Mouse (Mus musculus) brown adipose tissue, adult 24 weeks (tissue): Measurements from ENCODE around the gene Cfap54. TPM values are rescaled to one million over a fixed set of nuclear protein-coding genes. Genes with fewer than 3 reads are reported as not detected.
A peak's percentile ranks its signal among the peaks of the same experiment; 100 is the strongest.

Experiments used
- H3K27ac ChIP-seq: fragments of 200-500 bp; replicated peaks from 2 replicates; pipeline ENCODE4 v1.5.1; 2012; ENCODE audit warnings: low read depth, mild to moderate bottlenecking, low read length
- H3K4me1 ChIP-seq: fragments of 200-500 bp; 2 replicates; pipeline ENCODE4 v1.6.1; 2012; ENCODE audit warnings: low read length, mixed read lengths; ENCODE audit not compliant: control insufficient read depth, insufficient read depth, insufficient read length
- H3K4me3 ChIP-seq: fragments of 200-500 bp; 2 replicates; pipeline ENCODE4 v1.5.1; 2012; ENCODE audit warnings: low read depth, mild to moderate bottlenecking, low read length, moderate library complexity; ENCODE audit not compliant: insufficient read depth
- polyA plus RNA-seq: library from polyadenylated mRNA; stranded (reverse); fragments of >200 nt; gene quantifications from 2 replicates; pipeline ENCODE4 v1.2.4, GENCODE M21; 2012; ENCODE audit not compliant: missing spikeins, insufficient read depth, insufficient read length

Gene Cfap54
- polyA plus RNA-seq, 1 experiment, result 2.8 TPM

GRCm38 (mm10) chr10:93113968-93114367 lies 32.5 kb upstream of the Cfap54 start:
- Histone ChIP-seq H3K27ac (no peak overlapping the region), H3K4me3 (no peak overlapping the region), H3K4me1 (peaks cover 3% of the 10 kb centered on the region; the same call in 1 of the 2 replicates)

GRCm38 (mm10) chr10:93112021-93112420 lies 30.6 kb upstream of the Cfap54 start:
- Histone ChIP-seq H3K4me3 (no peak overlapping the region), H3K4me1 (peaks cover 3% of the 10 kb centered on the region; the same call in 1 of the 2 replicates), H3K27ac (no peak overlapping the region)

GRCm38 (mm10) chr10:93111412-93111811 lies 30.0 kb upstream of the Cfap54 start:
- Histone ChIP-seq H3K4me1 (peaks cover 3% of the 10 kb centered on the region; the same call in 1 of the 2 replicates), H3K4me3 (no peak overlapping the region), H3K27ac (peak overlapping the region; percentile 64)

GRCm38 (mm10) chr10:93105358-93105757 lies 23.9 kb upstream of the Cfap54 start:
- Histone ChIP-seq H3K4me3 (no peak overlapping the region), H3K4me1 (peaks cover 3% of the 10 kb centered on the region; the same call in 1 of the 2 replicates), H3K27ac (no peak overlapping the region)

GRCm38 (mm10) chr10:93104357-93104756 lies 22.9 kb upstream of the Cfap54 start:
- Histone ChIP-seq H3K4me1 (peaks cover 3% of the 10 kb centered on the region; the same call in 1 of the 2 replicates), H3K4me3 (no peak overlapping the region), H3K27ac (no peak overlapping the region)

GRCm38 (mm10) chr10:93103676-93104075 lies 22.3 kb upstream of the Cfap54 start:
- Histone ChIP-seq H3K4me1 (peaks cover 3% of the 10 kb centered on the region; the same call in 1 of the 2 replicates), H3K4me3 (no peak overlapping the region)

GRCm38 (mm10) chr10:93102321-93102720 lies 20.9 kb upstream of the Cfap54 start:
- peaks cover 3% of the 10 kb centered on the region; the same call in 1 of the 2 replicates for H3K4me1 ChIP-seq
- H3K27ac ChIP-seq, result no peak overlapping the region
- H3K4me3 ChIP-seq, result no peak overlapping the region

More at GRCm38 (mm10) chr10:93103676-93104075, 22.3 kb upstream of the Cfap54 start:
- no peak overlapping the region for H3K27ac ChIP-seq

GRCm38 (mm10) chr10:93098211-93098805 lies 16.9 kb upstream of the Cfap54 start:
- Histone ChIP-seq H3K27ac (no peak overlapping the region), H3K4me3 (no peak overlapping the region), H3K4me1 (peaks cover 2% of the 10 kb centered on the region; the same call in 1 of the 2 replicates)

GRCm38 (mm10) chr10:93097439-93097838 lies 16.0 kb upstream of the Cfap54 start:
- H3K4me1 ChIP-seq, result peaks cover 2% of the 10 kb centered on the region; the same call in 1 of the 2 replicates
- no peak overlapping the region for H3K27ac ChIP-seq
- no peak overlapping the region for H3K4me3 ChIP-seq

- peak overlapping the region; percentile 83 for H3K27ac ChIP-seq
- no peak overlapping the region for H3K4me3 ChIP-seq
- peaks cover 2% of the 10 kb centered on the region; the same call in 1 of the 2 replicates for H3K4me1 ChIP-seq
Measured at GRCm38 (mm10) chr10:93095827-93096226, 14.4 kb upstream of the Cfap54 start.

GRCm38 (mm10) chr10:93094957-93095580 lies 13.7 kb upstream of the Cfap54 start:
- H3K27ac ChIP-seq, result peak overlapping the region; percentile 83
- H3K4me3 ChIP-seq, result no peak overlapping the region
- H3K4me1 ChIP-seq, result peaks cover 4% of the 10 kb centered on the region; the same call in 1 of the 2 replicates

- no peak overlapping the region for H3K4me3 ChIP-seq
- H3K27ac ChIP-seq, result no peak overlapping the region
- H3K4me1 ChIP-seq, result peaks cover 4% of the 10 kb centered on the region; the same call in 1 of the 2 replicates
Measured at GRCm38 (mm10) chr10:93091928-93092327, 10.5 kb upstream of the Cfap54 start.

- H3K4me3 ChIP-seq, result no peak overlapping the region
- H3K27ac ChIP-seq, result no peak overlapping the region
- H3K4me1 ChIP-seq, result peaks cover 4% of the 10 kb centered on the region; the same call in 1 of the 2 replicates
Measured at GRCm38 (mm10) chr10:93090241-93090640, 8.8 kb upstream of the Cfap54 start.

- Histone ChIP-seq H3K27ac (no peak overlapping the region), H3K4me3 (no peak overlapping the region; the same call in 1 of the 2 replicates), H3K4me1 (peaks cover 2% of the 10 kb centered on the region; the same call in 1 of the 2 replicates)
Measured at GRCm38 (mm10) chr10:93088396-93089048, 7.1 kb upstream of the Cfap54 start.

- no peak overlapping the region for H3K4me3 ChIP-seq
- no peak overlapping the region for H3K27ac ChIP-seq
- H3K4me1 ChIP-seq, result peaks cover 2% of the 10 kb centered on the region; the same call in 1 of the 2 replicates
Measured at GRCm38 (mm10) chr10:93087504-93087903, 6.1 kb upstream of the Cfap54 start.
